Mouse (Mus musculus) megakaryocyte, embryonic 14.5 days (primary cell): ENCODE data around the gene Bcas3.

Experiments used
- FLI1 ChIP-seq: IDR thresholded peaks from 2 replicates; pipeline ENCODE4 v1.6.1; 2012; ENCODE audit warnings: low read length, inconsistent platforms, mixed read lengths
- GATA1 ChIP-seq: IDR thresholded peaks from 3 replicates; pipeline ENCODE4 v1.6.1; 2012; ENCODE audit warnings: mixed read lengths, low read length, inconsistent platforms, borderline replicate concordance

GRCm38 (mm10) chr11:85818401-85818800 is 465.4 kb downstream of the Bcas3 start:
- TF ChIP-seq FLI1 = no peak
- TF ChIP-seq GATA1 = no peak
